Mouse (Mus musculus) megakaryocyte progenitor cell, adult 5-6 weeks (primary cell): Measurements from ENCODE around the gene Mlana. TPM values are rescaled to one million over a fixed set of nuclear protein-coding genes. Genes with fewer than 3 reads are reported as not detected.

Experiments
- ATAC-seq: replicated peaks from 2 replicates; pipeline ENCODE4 v1.8.0; 2016; ENCODE audit warnings: mild to moderate bottlenecking, moderate TSS enrichment, inconsistent platforms; ENCODE audit not compliant: poor library complexity
- total RNA-seq, 2 experiments: library from RNA; stranded (forward) in 1 of 2; stranded (reverse) in 1 of 2; fragments of 157-497, 149-512 nt in 1 of 2; fragments of 200-1000 nt in 1 of 2; gene quantifications; 2 replicates each; pipeline versions ENCODE4 v1.2.3 to v1.2.4; 2015 to 2017

Mlana gene
- total RNA-seq, 2 experiments from 2014 or later, result not detected

DNA sequence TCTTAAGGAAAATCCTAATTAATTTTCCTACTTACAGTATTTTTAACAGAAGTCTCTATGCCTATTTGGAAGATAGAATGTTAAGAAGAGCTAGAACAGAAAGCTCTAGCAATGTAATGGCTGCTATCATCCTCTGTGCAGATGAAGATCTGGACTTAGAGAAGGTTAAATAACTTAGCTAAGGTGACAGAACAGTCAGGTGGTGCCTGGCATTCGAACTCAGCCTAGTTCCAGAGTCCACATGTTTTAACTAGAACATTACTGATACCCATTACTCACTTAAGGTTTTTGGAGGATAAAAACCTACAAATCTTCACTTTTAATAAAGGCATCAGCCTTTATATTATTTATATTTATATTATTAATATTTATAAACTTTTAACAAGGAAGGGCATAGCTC lies 43.0 kb downstream of the Mlana start:
- no peak for ATAC-seq

DNA sequence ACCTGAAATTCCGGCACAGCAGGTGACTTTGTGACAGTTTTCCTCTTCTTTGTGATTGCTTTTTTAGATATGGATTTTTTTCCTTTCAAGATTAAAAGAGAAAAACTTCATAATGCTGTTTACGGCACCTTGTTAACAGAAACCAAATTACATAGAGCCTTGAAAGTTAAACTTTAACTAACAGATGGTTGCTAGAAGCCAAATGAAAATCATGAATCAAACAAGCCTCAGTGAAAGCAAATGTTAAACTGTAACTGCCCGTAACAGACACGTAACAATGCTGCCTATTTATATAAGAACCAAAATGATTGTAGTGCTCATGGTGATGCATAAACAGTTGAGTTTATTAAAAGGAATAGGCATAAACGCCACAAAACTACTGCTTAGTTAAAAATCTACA lies 45.9 kb downstream of the Mlana start:
- ATAC-seq, result no peak

DNA sequence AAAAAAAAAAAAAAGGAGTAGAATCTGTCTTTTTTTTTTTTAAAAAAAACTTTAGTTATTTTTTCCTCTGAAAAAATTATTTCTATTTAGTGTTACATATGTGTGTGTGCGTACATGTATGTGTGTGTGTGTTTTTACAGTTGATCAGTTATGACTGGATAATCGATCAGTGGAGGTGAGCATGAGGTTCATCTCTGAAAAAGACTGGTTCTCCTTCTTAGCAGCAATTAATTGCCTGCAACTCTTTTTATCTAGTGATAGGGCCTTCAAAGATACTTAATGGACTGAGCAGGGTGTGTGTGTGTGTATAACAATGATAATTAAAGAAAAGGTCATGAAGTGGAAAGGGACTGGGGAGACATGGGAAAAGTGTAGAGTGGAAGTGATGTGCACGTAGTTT lies 53.4 kb downstream of the Mlana start:
- no peak for ATAC-seq

DNA sequence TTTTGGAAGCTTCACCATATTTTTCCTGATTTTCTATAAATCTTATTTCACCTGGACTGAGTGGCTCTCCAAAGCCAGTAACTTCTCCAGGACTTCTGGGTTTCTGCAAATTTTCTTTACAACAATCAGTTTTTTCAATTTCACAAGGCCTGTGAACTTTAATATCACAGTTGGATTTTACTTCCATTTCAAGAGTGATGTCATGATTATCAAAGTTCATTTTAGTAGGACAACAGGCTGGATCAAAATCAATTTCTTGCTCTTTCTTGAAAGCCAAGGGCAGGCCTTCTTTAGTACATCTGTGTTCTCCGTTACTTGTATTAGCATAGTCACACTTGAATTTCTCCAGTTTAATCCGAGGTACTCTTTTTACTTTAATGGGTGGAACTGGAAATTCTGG lies 56.3 kb downstream of the Mlana start:
- ATAC-seq, result no peak

Other genes starting within 250 kb of the Mlana start
- 14.1 and 19.0 TPM in 2 replicates for gene Ric1, start 175.5 kb upstream of the Mlana start, total RNA-seq (2015)
- 20.5 and 21.6 TPM in 2 replicates for gene Ric1, start 175.5 kb upstream of the Mlana start, total RNA-seq (2017)
- gene Ermp1, start 49.4 kb upstream of the Mlana start, total RNA-seq (2015), result 37.3 and 42.5 TPM in 2 replicates
- 44.8 and 51.3 TPM in 2 replicates for gene Ermp1, start 49.4 kb upstream of the Mlana start, total RNA-seq (2017)
- gene 9930021J03Rik, start 108.2 kb downstream of the Mlana start, total RNA-seq (2015), result 34.2 and 45.2 TPM in 2 replicates
- gene 9930021J03Rik, start 108.2 kb downstream of the Mlana start, total RNA-seq (2017), result 12.2 and 13.1 TPM in 2 replicates
- 10.9 and 11.7 TPM in 2 replicates for gene Ranbp6, start 115.2 kb downstream of the Mlana start, total RNA-seq (2015)
- gene Ranbp6, start 115.2 kb downstream of the Mlana start, total RNA-seq (2017), result 18.8 and 23.4 TPM in 2 replicates
- not detected in 2 replicates for gene Il33, start 227.3 kb downstream of the Mlana start, total RNA-seq (2015)
- gene Il33, start 227.3 kb downstream of the Mlana start, total RNA-seq (2017), result not detected in 2 replicates